Mouse (Mus musculus): Measurements from ENCODE around the gene Hnf4a.

DNA sequence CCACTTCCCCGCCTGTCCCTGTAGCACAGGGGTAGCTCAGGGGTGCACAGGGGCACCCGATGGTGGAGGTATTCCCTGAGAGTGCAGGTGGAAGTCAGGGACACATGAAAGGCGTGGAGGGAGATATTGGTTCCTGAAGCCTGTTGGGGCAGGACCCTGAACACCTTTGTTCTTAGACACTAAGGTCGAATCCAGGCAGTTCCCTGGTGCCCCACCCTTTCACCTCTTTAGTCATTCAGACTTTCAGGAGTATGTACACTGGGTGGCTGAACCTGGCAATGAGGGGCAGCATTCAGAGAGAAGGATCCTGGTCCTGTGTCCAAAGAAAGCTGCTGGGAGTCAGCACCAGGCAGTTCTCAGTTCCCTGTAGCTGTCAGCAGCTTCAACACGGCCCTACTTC is 44.2 kb upstream of the Hnf4a start:
- no peak for TF ChIP-seq CTCF (IDR thresholded peaks at IDR 0.05; ENCODE audit: low read depth)
- TF ChIP-seq EP300 (IDR thresholded peaks at IDR 0.05; ENCODE audit: low read depth) = no peak

Data from liver, postnatal 0 days (tissue).